ENCODE assay signal across 8 mouse cellular contexts in genomic region chr15:79075658-79076365, GRCm38 (mm10). TPM values are rescaled to one million over a fixed set of nuclear protein-coding genes. Genes with fewer than 3 reads are reported as not detected.
DNase-seq lines count a peak whose midpoint lies in the region; ATAC-seq lines count a peak whose summit lies in the region.

No protein-coding gene starts in this region.

- DNase-seq in neural tube, embryonic 11.5 days (ENCODE audit: low spot score), result no peak
- DNase-seq in neural tube, embryonic 10.5 days (ENCODE audit: extremely low spot score, low spot score), result no peak
- DNase-seq in layer of hippocampus, adult 9-11 months, result no peak
- no peak for DNase-seq in gastrocnemius, postnatal 4 days (ENCODE audit: low spot score in 2 of 2)
- DNase-seq in urinary bladder, postnatal 25 days (ENCODE audit: low spot score), result no peak

- peak overlapping the region; percentile 84 for H3K4me3 ChIP-seq in neural tube, embryonic 11.5 days (ENCODE audit: low read depth, low read length)
- peak overlapping the region; percentile 70 for H3K4me3 ChIP-seq in erythroblast, embryonic 14.5 days (replicated peaks)
- H3K4me3 ChIP-seq in limb, embryonic 12.5 days (replicated peaks), result peak overlapping the region; percentile 92
- peak overlapping the region; percentile 84 for H3K4me3 ChIP-seq in stomach, embryonic 14.5 days (ENCODE audit: low read depth, low read length)

- H3K9me3 ChIP-seq in neural tube, embryonic 11.5 days (ENCODE audit: control insufficient read depth, low read length), result no peaks in the 10 kb centered on the region
- no peaks in the 10 kb centered on the region for H3K9me3 ChIP-seq in erythroblast, embryonic 14.5 days (ENCODE audit: control insufficient read depth, low read length)
- no peaks in the 10 kb centered on the region for H3K9me3 ChIP-seq in limb, embryonic 12.5 days
- H3K9me3 ChIP-seq in stomach, embryonic 14.5 days (ENCODE audit: control insufficient read depth, low read depth, low read length), result no peaks in the 10 kb centered on the region

- H3K36me3 ChIP-seq in neural tube, embryonic 11.5 days (ENCODE audit: control insufficient read depth, insufficient read depth, low read length), result peaks cover 15% of the 10 kb centered on the region
- H3K36me3 ChIP-seq in erythroblast, embryonic 14.5 days (ENCODE audit: control insufficient read depth), result peaks cover 47% of the 10 kb centered on the region
- peaks cover 43% of the 10 kb centered on the region for H3K36me3 ChIP-seq in limb, embryonic 12.5 days
- H3K36me3 ChIP-seq in stomach, embryonic 14.5 days (ENCODE audit: control insufficient read depth, insufficient read depth, low read length), result peaks cover 42% of the 10 kb centered on the region

- peak overlapping the region; percentile 80 for H3K4me2 ChIP-seq in neural tube, embryonic 11.5 days (ENCODE audit: low read depth)
- peak overlapping the region; percentile 94 for H3K4me2 ChIP-seq in limb, embryonic 12.5 days
- H3K4me2 ChIP-seq in stomach, embryonic 14.5 days (replicated peaks; ENCODE audit: low read depth, low read length), result peak overlapping the region; percentile 71

- H3K9ac ChIP-seq in neural tube, embryonic 11.5 days (ENCODE audit: low read length), result peak overlapping the region; percentile 63
- H3K9ac ChIP-seq in limb, embryonic 12.5 days (replicated peaks), result peak overlapping the region; percentile 86
- peak overlapping the region; percentile 87 for H3K9ac ChIP-seq in stomach, embryonic 14.5 days (replicated peaks; ENCODE audit: low read depth, low read length)

- peaks cover 14% of the 10 kb centered on the region for H3K4me1 ChIP-seq in neural tube, embryonic 11.5 days (ENCODE audit: control insufficient read depth, insufficient read depth, low read length)
- H3K4me1 ChIP-seq in erythroblast, embryonic 14.5 days (ENCODE audit: control insufficient read depth), result peaks cover 37% of the 10 kb centered on the region
- peaks cover 17% of the 10 kb centered on the region for H3K4me1 ChIP-seq in limb, embryonic 12.5 days (replicated peaks)
- peaks cover 3% of the 10 kb centered on the region; the same call in 1 of the 2 replicates for H3K4me1 ChIP-seq in stomach, embryonic 14.5 days (ENCODE audit: control insufficient read depth, insufficient read depth, low read length)

- H3K27ac ChIP-seq in neural tube, embryonic 11.5 days (ENCODE audit: low read depth, low read length), result no peak overlapping the region
- H3K27ac ChIP-seq in limb, embryonic 12.5 days, result no peak overlapping the region
- H3K27ac ChIP-seq in stomach, embryonic 14.5 days (ENCODE audit: low read length), result peak overlapping the region; percentile 72; the same call in 1 of the 2 replicates

- WGBS in neural tube, embryonic 11.5 days, result 41% methylated on average over 15 of the region's 15 CpGs
- 36% methylated on average over 15 of the region's 15 CpGs for WGBS in limb, embryonic 12.5 days
- WGBS in stomach, embryonic 14.5 days, result 32% methylated on average over 15 of the region's 15 CpGs

- H3K27me3 ChIP-seq in neural tube, embryonic 11.5 days (ENCODE audit: control insufficient read depth, insufficient read depth, low read length), result no peaks in the 10 kb centered on the region
- H3K27me3 ChIP-seq in erythroblast, embryonic 14.5 days (ENCODE audit: control insufficient read depth), result no peaks in the 10 kb centered on the region
- no peaks in the 10 kb centered on the region for H3K27me3 ChIP-seq in limb, embryonic 12.5 days
- no peaks in the 10 kb centered on the region for H3K27me3 ChIP-seq in stomach, embryonic 14.5 days (ENCODE audit: control insufficient read depth, insufficient read depth, low read length)

- no peak for ATAC-seq in neural tube, embryonic 11.5 days (ENCODE audit: insufficient read depth, low FRiP score, low TSS enrichment)
- no peak for ATAC-seq in limb, embryonic 12.5 days (ENCODE audit: insufficient number of reproducible peaks, insufficient read depth, low FRiP score, low TSS enrichment, low read depth)
- no peak for ATAC-seq in stomach, embryonic 14.5 days (ENCODE audit: insufficient number of reproducible peaks, insufficient read depth, low FRiP score, low read depth)

RNA-seq across cellular contexts. Expression of gene Eif3l, which starts 0.8 kb away (rescaled TPM):
- polyA plus RNA-seq in neural tube, embryonic 11.5 days (2014; fragmentation: Nextera tagmentation; extraction: Ambion mirVana), result 250 and 259 TPM in 2 replicates
- polyA plus RNA-seq in erythroblast, embryonic 14.5 days (2012), result 1.8 and 3.6 TPM in 2 replicates
- 232 and 241 TPM in 2 replicates for polyA plus RNA-seq in limb, embryonic 12.5 days (2016; fragmentation: Nextera tagmentation; extraction: Ambion mirVana)
- polyA plus RNA-seq in stomach, embryonic 14.5 days (2014; fragmentation: Nextera tagmentation; extraction: Ambion mirVana), result 218 and 224 TPM in 2 replicates
- 100 to 1,000 TPM; 106 to 111 TPM for total RNA-seq in gastrocnemius, postnatal 4 days (2021)

RNA-seq across cellular contexts. Expression of gene Ankrd54, which starts 13.1 kb away (rescaled TPM):
- polyA plus RNA-seq in neural tube, embryonic 11.5 days (2014; fragmentation: Nextera tagmentation; extraction: Ambion mirVana), result 59.5 and 65.6 TPM in 2 replicates
- 13.6 and 25.2 TPM in 2 replicates for polyA plus RNA-seq in erythroblast, embryonic 14.5 days (2012)
- polyA plus RNA-seq in limb, embryonic 12.5 days (2016; fragmentation: Nextera tagmentation; extraction: Ambion mirVana), result 63.7 and 67.1 TPM in 2 replicates
- 42.7 and 44.1 TPM in 2 replicates for polyA plus RNA-seq in stomach, embryonic 14.5 days (2014; fragmentation: Nextera tagmentation; extraction: Ambion mirVana)
- total RNA-seq in gastrocnemius, postnatal 4 days (2021), result 10 to 100 TPM; 11.6 to 13.5 TPM

RNA-seq across cellular contexts. Expression of gene Micall1, which starts 32.9 kb away (rescaled TPM):
- polyA plus RNA-seq in neural tube, embryonic 11.5 days (2014; fragmentation: Nextera tagmentation; extraction: Ambion mirVana), result 6.8 and 7.9 TPM in 2 replicates
- polyA plus RNA-seq in erythroblast, embryonic 14.5 days (2012), result 0.05 and 0.09 TPM in 2 replicates
- polyA plus RNA-seq in limb, embryonic 12.5 days (2016; fragmentation: Nextera tagmentation; extraction: Ambion mirVana), result 12.2 and 13.0 TPM in 2 replicates
- polyA plus RNA-seq in stomach, embryonic 14.5 days (2014; fragmentation: Nextera tagmentation; extraction: Ambion mirVana), result 12.1 and 12.5 TPM in 2 replicates
- total RNA-seq in gastrocnemius, postnatal 4 days (2021), result 10 to 100 TPM; 26.5 to 29.4 TPM

RNA-seq across cellular contexts. Expression of gene Galr3, which starts 34.1 kb away (rescaled TPM):
- polyA plus RNA-seq in neural tube, embryonic 11.5 days (2014; fragmentation: Nextera tagmentation; extraction: Ambion mirVana), result not detected in 2 replicates
- 0.06 TPM in 1 of 2 replicates, not detected in the other for polyA plus RNA-seq in erythroblast, embryonic 14.5 days (2012)
- 0.18 TPM in 1 of 2 replicates, not detected in the other for polyA plus RNA-seq in limb, embryonic 12.5 days (2016; fragmentation: Nextera tagmentation; extraction: Ambion mirVana)
- polyA plus RNA-seq in stomach, embryonic 14.5 days (2014; fragmentation: Nextera tagmentation; extraction: Ambion mirVana), result 0.30 and 0.39 TPM in 2 replicates
- not detected for total RNA-seq in gastrocnemius, postnatal 4 days (2021)

RNA-seq across cellular contexts. Expression of gene H1f0, which starts 47.6 kb away (rescaled TPM):
- polyA plus RNA-seq in neural tube, embryonic 11.5 days (2014; fragmentation: Nextera tagmentation; extraction: Ambion mirVana), result 289 and 340 TPM in 2 replicates
- 15.5 and 19.5 TPM in 2 replicates for polyA plus RNA-seq in erythroblast, embryonic 14.5 days (2012)
- 677 and 728 TPM in 2 replicates for polyA plus RNA-seq in limb, embryonic 12.5 days (2016; fragmentation: Nextera tagmentation; extraction: Ambion mirVana)
- polyA plus RNA-seq in stomach, embryonic 14.5 days (2014; fragmentation: Nextera tagmentation; extraction: Ambion mirVana), result 160 and 175 TPM in 2 replicates
- total RNA-seq in gastrocnemius, postnatal 4 days (2021), result 100 to 1,000 TPM; 212 to 246 TPM

Comparison
In these comparisons a context has a peak if more than half of its experiments do, and no peak if none do; other contexts are left out.
1. RNA of gene Eif3l, which starts 0.8 kb away (polyA plus RNA-seq): 250 to 259 TPM in neural tube, embryonic 11.5 days, 232 to 241 TPM in limb, embryonic 12.5 days and 218 to 224 TPM in stomach, embryonic 14.5 days; 1.8 to 3.6 TPM in erythroblast, embryonic 14.5 days; every median in the first group is over 10 times any median in the second.
2. Peak in every context shown above with its lines, with median percentiles within 50 percentile points of each other: H3K4me2 ChIP-seq, H3K4me3 ChIP-seq and H3K9ac ChIP-seq.